ENCODE assay signal across 8 mouse cellular contexts in genomic region chr10:7118258-7119077, GRCm38 (mm10).
DNase-seq lines count a peak whose midpoint lies in the region; ATAC-seq and TF ChIP-seq lines count a peak whose summit lies in the region.

No protein-coding gene starts in this region.

- ATAC-seq in liver, postnatal 0 days, result peak; percentile 93
- peak; percentile 53; the same call in 1 of the 2 replicates for ATAC-seq in stomach, embryonic 14.5 days (ENCODE audit: insufficient number of reproducible peaks, insufficient read depth, low FRiP score, low read depth)

- H3K9me3 ChIP-seq in liver, postnatal 0 days (ENCODE audit: low read length), result no peaks in the 10 kb centered on the region
- no peaks in the 10 kb centered on the region for H3K9me3 ChIP-seq in stomach, embryonic 14.5 days (ENCODE audit: control insufficient read depth, low read depth, low read length)

- H3K4me1 ChIP-seq in liver, postnatal 0 days (ENCODE audit: insufficient read depth), result peaks cover 6% of the 10 kb centered on the region; the same call in 1 of the 2 replicates
- 0 out of 2 replicates have a peak, but pooled peaks cover 6% of the 10 kb centered on the region for H3K4me1 ChIP-seq in stomach, embryonic 14.5 days (ENCODE audit: control insufficient read depth, insufficient read depth, low read length)

- no peak for TF ChIP-seq CTCF in liver, postnatal 0 days (IDR thresholded peaks at IDR 0.05; ENCODE audit: low read depth)

- H3K9ac ChIP-seq in liver, postnatal 0 days (replicated peaks), result no peak overlapping the region
- H3K9ac ChIP-seq in stomach, embryonic 14.5 days (replicated peaks; ENCODE audit: low read depth, low read length), result no peak overlapping the region

- H3K36me3 ChIP-seq in liver, postnatal 0 days (replicated peaks; ENCODE audit: insufficient read depth, low read length), result peaks cover 12% of the 10 kb centered on the region
- H3K36me3 ChIP-seq in stomach, embryonic 14.5 days (ENCODE audit: control insufficient read depth, insufficient read depth, low read length), result peaks cover 8% of the 10 kb centered on the region; the same call in 1 of the 2 replicates

- DNase-seq in 3134 (ENCODE audit: extremely low read depth, insufficient read length, low spot score), result peak; percentile 78
- DNase-seq in Muller cell, postnatal 12 days (ENCODE audit: inconsistent ontology term), result peak; percentile 76
- DNase-seq in cerebellum, postnatal 25 days, result peak; percentile 95 to 96
- DNase-seq in heart, adult 9 months (ENCODE audit: low spot score in 2 of 2), result peak; percentile 78 to 88
- DNase-seq in kidney, postnatal 10 days, result peak; percentile 82
- DNase-seq in liver, postnatal 0 days, result peak; percentile 76
- DNase-seq in spleen, postnatal 14 days (ENCODE audit: low spot score in 2 of 2), result no peak

- peak overlapping the region; percentile 37; the same call in 1 of the 2 replicates for H3K27ac ChIP-seq in liver, postnatal 0 days (ENCODE audit: low read depth)
- H3K27ac ChIP-seq in stomach, embryonic 14.5 days (ENCODE audit: low read length), result peak overlapping the region; percentile 21; the same call in 1 of the 2 replicates

- no peaks in the 10 kb centered on the region for H3K27me3 ChIP-seq in liver, postnatal 0 days (ENCODE audit: insufficient read depth, low read length)
- no peaks in the 10 kb centered on the region for H3K27me3 ChIP-seq in stomach, embryonic 14.5 days (ENCODE audit: control insufficient read depth, insufficient read depth, low read length)

- TF ChIP-seq EP300 in liver, postnatal 0 days (IDR thresholded peaks at IDR 0.05; ENCODE audit: low read depth), result peak; percentile 29; the same call in 1 of the 2 replicates

- no peak overlapping the region for H3K4me3 ChIP-seq in liver, postnatal 0 days (ENCODE audit: low read depth, low read length)
- no peak overlapping the region for H3K4me3 ChIP-seq in stomach, embryonic 14.5 days (ENCODE audit: low read depth, low read length)

- WGBS in liver, postnatal 0 days (ENCODE audit: insufficient replicate concordance), result 57% methylated on average over 10 of the region's 10 CpGs
- WGBS in stomach, embryonic 14.5 days, result 55% methylated on average over 10 of the region's 10 CpGs

- H3K4me2 ChIP-seq in liver, postnatal 0 days (ENCODE audit: low read depth, low read length), result no peak overlapping the region
- no peak overlapping the region for H3K4me2 ChIP-seq in stomach, embryonic 14.5 days (replicated peaks; ENCODE audit: low read depth, low read length)

Comparison
In these comparisons a context has a peak if more than half of its experiments do, and no peak if none do; other contexts are left out.
1. DNase-seq: peak in 3134 (single experiment), Muller cell, postnatal 12 days (single experiment), cerebellum, postnatal 25 days (2 of 2), heart, adult 9 months (2 of 2), kidney, postnatal 10 days (single experiment) and liver, postnatal 0 days (single experiment); none in spleen, postnatal 14 days (0 of 2).